Mouse (Mus musculus) monocyte, adult 5-6 weeks (primary cell): Measurements from ENCODE around the gene Smpd1. TPM values are rescaled to one million over a fixed set of nuclear protein-coding genes. Genes with fewer than 3 reads are reported as not detected.

ENCODE experiments used
- ATAC-seq: fragments of 153-309, 156-312 bp; replicated peaks from 2 replicates; pipeline ENCODE4 v1.8.0; 2017; ENCODE audit warnings: mild to moderate bottlenecking; ENCODE audit not compliant: low TSS enrichment, insufficient number of reproducible peaks, severe bottlenecking, poor library complexity, low FRiP score
- total RNA-seq: library from RNA; stranded (forward); fragments of 200-1000, 200-491, 200-594 nt; gene quantifications from 3 replicates; pipeline ENCODE4 v1.2.3, GENCODE M21; 2017

Smpd1 gene
- total RNA-seq = 20.2 to 29.2 TPM (median 28.0 TPM) in 3 replicates

- peak; percentile 95 for ATAC-seq
Observed at GRCm38 (mm10) chr7:105554212-105554942, at the start of gene Smpd1. Gene Smpd1 (plus strand): TSS chr7:105554360.

DNA sequence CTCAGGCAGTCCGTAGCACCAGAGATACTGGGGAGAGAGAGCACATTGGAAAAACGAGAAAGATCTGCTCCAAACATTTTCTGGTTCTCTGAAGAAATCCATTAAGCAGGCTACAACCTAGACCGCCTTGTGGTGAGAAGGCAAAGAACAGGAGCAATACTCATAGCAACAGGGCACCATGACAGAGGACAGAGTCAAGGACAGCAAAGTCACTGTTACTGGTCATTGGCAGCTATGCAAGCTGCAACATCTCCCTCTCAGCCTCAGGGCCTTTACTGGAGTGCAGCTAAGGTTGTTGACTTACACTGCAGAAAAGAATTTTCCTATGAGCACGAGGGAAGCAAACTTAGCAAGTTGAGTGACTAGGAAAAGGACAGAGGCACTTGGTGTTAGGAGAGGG is 46.9 kb upstream of the Smpd1 start:
- no peak for ATAC-seq

DNA sequence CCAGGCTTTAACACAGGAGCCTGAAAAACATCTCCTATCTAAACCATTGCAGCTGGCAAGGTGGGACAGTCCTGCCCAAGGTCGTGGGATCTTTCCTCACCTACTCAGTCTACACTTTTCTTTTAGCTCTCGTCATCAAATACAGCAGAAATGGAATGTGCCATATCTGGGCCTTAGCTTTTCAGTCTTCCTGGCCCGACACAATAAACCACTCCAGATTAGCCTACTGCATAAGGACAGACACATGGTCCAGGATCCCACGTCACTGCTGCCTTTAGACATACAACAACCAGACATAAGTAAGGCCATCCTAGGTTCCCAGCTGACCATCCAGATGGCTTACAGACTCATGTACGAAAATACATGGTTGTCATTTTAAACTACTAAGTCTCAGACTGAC is 44.0 kb upstream of the Smpd1 start:
- no peak for ATAC-seq

DNA sequence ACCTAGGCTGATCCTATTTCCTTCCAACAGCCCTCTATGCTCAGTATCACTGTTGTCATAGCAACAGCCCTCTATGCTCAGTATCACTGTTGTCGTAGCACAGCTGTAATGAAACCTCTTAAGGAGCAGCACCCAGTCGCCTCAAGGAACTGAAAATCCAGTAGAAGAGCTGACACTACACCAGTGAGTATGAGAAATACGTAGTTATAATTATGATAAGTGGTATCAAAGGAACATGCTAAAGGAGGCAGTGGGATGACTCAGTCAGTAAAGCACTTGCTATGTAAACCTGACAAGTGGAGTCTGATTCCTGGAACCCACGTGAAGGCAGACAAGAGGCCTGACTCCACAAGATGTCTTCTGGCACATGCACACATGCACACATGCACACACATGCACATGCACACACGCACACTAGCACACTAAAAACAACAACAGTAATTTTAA is 40.3 kb upstream of the Smpd1 start:
- no peak for ATAC-seq

GRCm38 (mm10) chr7:105514561-105514960 is 39.6 kb upstream of the Smpd1 start:
- no peak for ATAC-seq

GRCm38 (mm10) chr7:105515178-105515577 is 39.0 kb upstream of the Smpd1 start:
- peak; percentile 63; the same call in 1 of the 2 replicates for ATAC-seq

- ATAC-seq = no peak
Observed at GRCm38 (mm10) chr7:105516669-105517360, 37.3 kb upstream of the Smpd1 start.

GRCm38 (mm10) chr7:105519336-105519735 is 34.8 kb upstream of the Smpd1 start:
- no peak for ATAC-seq

GRCm38 (mm10) chr7:105519771-105520170 is 34.4 kb upstream of the Smpd1 start:
- no peak for ATAC-seq

- ATAC-seq = no peak
Observed at GRCm38 (mm10) chr7:105520201-105520600, 34.0 kb upstream of the Smpd1 start.

DNA sequence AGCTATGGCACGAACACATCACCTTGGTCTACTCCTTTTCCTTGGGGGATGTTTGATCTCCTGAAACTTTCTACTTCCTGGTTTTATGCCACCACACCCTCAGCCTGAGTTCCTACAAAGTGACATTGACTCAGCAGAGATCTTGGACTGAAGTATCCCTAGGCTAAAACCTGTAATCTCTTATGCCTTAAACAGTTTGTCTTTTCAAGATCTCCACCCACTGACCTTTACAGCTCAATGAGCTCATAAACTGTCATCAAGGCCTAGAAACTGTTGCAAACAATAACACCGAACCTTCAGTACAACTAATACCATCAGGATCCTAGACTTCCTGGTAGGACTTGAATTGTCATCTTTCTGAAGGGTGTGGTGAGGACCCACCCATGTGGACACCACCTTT is 29.9 kb upstream of the Smpd1 start:
- ATAC-seq = no peak

DNA sequence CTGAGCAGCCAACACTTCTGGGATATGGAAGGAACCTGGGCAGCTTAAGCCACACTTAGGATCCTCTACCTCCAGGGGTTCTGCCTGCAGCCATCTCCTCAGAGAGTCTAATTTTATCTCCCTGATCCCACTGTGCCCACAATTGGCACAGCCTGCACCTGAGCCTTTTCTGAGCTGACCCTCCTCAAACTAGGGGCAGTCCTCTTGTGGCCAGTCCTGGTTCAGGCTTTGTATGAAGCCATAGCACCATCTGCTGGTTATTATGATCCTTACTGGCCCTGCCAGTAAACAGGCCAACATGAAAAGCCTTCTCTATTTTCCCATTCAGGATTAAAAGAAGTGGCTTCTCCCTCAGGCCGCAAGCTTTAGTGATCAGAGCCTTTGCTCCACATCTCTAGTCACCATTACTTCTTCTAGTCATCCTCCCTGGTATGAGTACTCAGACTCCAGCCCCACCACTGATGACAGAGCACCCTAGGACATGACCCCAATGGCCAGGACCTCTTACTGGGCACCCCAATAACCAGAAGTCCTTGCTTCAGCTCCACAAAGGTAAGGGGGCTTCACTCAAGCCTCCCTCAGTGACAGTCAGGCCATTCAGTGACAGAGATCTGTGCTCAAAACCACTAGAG is 26.7 kb upstream of the Smpd1 start:
- no peak for ATAC-seq

DNA sequence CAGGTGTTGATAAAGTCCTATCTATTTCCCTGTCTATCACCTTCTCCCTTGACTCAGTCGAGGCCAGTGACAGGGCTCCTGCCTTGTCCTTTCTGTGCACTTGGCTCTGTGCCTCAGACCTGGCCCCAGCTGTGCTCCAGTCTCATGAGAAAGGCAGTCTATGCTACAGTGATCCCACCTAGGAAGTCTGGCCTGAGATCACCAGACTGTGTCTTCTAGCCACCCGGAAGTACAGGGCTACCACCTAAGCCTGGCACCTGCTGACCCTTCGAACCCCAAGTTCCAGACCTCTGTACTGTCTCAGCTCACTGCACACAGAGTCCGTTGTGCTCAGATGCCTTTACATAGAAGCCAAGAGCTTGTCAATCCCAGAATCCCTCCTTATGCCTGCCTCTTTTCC is 26.1 kb upstream of the Smpd1 start:
- no peak for ATAC-seq

GRCm38 (mm10) chr7:105534162-105534561 is 20.0 kb upstream of the Smpd1 start:
- no peak for ATAC-seq

GRCm38 (mm10) chr7:105545986-105546385 is 8.2 kb upstream of the Smpd1 start:
- no peak for ATAC-seq

DNA sequence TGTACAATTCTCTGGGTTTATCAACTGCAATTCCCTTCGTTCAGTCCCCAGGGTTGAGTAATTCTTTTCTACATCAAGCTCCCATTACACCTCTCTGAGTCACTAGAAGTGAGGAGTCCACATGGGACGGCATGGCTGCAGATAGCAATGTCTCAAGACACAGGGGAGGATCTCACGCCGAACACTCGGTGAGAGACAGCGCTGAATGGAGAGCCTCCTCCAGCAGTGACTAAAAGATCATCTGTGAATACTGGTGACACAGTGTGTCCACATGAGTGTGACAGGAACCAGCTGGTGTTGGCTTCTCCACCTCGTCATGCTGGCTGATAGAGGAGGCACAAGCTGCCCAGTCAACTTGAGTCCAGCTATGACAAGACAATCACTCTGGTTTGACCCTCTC is 6.2 kb upstream of the Smpd1 start:
- 0 out of 2 replicates have a peak, but pooled peaks have one; percentile 9 for ATAC-seq

- ATAC-seq = no peak
Observed at GRCm38 (mm10) chr7:105549035-105549434, 5.1 kb upstream of the Smpd1 start.

- no peak for ATAC-seq
Observed at GRCm38 (mm10) chr7:105553456-105554211, 526 bp upstream of the Smpd1 start.

- no peak for ATAC-seq
Observed at GRCm38 (mm10) chr7:105555571-105555970, 1.4 kb downstream of the Smpd1 start.
